In the genomic region with DNA sequence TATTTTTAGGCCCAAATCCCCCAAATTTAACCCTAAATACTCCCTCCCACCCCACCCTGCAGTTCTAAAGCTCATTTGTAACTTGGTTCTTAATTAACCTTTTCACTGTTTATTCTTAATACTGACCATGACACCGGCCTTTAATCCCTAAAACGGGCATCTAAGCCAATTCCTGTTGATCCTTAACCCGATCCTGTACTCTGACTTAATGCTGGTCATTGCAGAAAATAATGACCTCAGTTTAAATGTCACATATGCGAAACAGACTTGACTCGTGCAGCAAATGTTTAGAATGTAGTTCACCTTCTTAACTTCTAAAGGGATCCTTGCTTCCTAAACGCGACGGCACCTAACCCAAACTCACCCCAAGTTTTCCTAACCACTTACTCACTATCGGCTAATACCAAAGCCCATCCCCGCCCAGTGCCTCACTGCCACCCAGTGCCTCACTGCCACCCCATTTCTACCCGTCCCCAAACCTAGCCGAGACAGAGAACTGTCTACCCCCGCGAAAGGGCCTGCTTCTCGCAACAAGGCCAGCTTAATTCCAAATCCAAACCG, we compare ENCODE assay signal across 8 mouse cellular contexts. TPM values are rescaled to one million over a fixed set of nuclear protein-coding genes. Genes with fewer than 3 reads are reported as not detected.
DNase-seq lines count a peak whose midpoint lies in the region; ATAC-seq and TF ChIP-seq lines count a peak whose summit lies in the region.

No protein-coding gene starts in this region.

- H3K4me3 ChIP-seq in kidney, adult 2 months (ENCODE audit: insufficient read depth, low read depth, low read length), result peak overlapping the region; percentile 90
- peak overlapping the region; percentile 97 for H3K4me3 ChIP-seq in bone marrow, adult 2 months (replicated peaks; ENCODE audit: control insufficient read depth, low read depth, low read length)
- peak overlapping the region; percentile 87 for H3K4me3 ChIP-seq in hindbrain, embryonic 10.5 days

- under 1% methylated on average over 16 of the region's 16 CpGs for WGBS in kidney, adult 2 months
- WGBS in bone marrow, adult 2 months, result under 1% methylated on average over 16 of the region's 16 CpGs
- WGBS in hindbrain, embryonic 10.5 days, result 5% methylated on average over 16 of the region's 16 CpGs

- peak overlapping the region; percentile 97 for H3K27ac ChIP-seq in kidney, adult 2 months (ENCODE audit: insufficient read depth, low read depth, low read length)
- H3K27ac ChIP-seq in bone marrow, adult 2 months (ENCODE audit: control insufficient read depth, insufficient read depth, low read depth, low read length, poor library complexity), result peak overlapping the region; percentile 99
- peak overlapping the region; percentile 96 for H3K27ac ChIP-seq in hindbrain, embryonic 10.5 days

- 0 out of 2 replicates have a peak, but pooled peaks have one; percentile 11 for ATAC-seq in megakaryocyte progenitor cell, adult 5-6 weeks (replicated peaks; ENCODE audit: poor library complexity)

- peaks cover 36% of the 10 kb centered on the region for H3K4me1 ChIP-seq in kidney, adult 2 months (ENCODE audit: control insufficient read depth, insufficient read depth, low read length)
- H3K4me1 ChIP-seq in bone marrow, adult 2 months (ENCODE audit: control insufficient read depth, insufficient read depth, low read length), result peaks cover 13% of the 10 kb centered on the region
- H3K4me1 ChIP-seq in hindbrain, embryonic 10.5 days (replicated peaks), result peaks cover 60% of the 10 kb centered on the region

- no peaks in the 10 kb centered on the region for H3K27me3 ChIP-seq in kidney, adult 2 months (replicated peaks; ENCODE audit: control insufficient read depth, insufficient read depth, low read length)
- H3K27me3 ChIP-seq in hindbrain, embryonic 10.5 days (ENCODE audit: insufficient read depth, poor library complexity, severe bottlenecking), result no peaks in the 10 kb centered on the region

- peak; percentile 79 for DNase-seq in kidney, adult 2 months
- DNase-seq in kidney, adult 18-20 months, result no peak
- no peak for DNase-seq in hindbrain, embryonic 10.5 days (ENCODE audit: low spot score)
- no peak for DNase-seq in right cerebral cortex, postnatal 25 days
- no peak for DNase-seq in ovary, adult 18-20 months (ENCODE audit: low spot score)
- DNase-seq in thymus, postnatal 0 days (ENCODE audit: low spot score), result no peak

- no peak for TF ChIP-seq POLR2A in kidney, adult 2 months (IDR thresholded peaks at IDR 0.05; ENCODE audit: low read depth, low read length)
- TF ChIP-seq POLR2A in bone marrow, adult 2 months (IDR thresholded peaks at IDR 0.05; ENCODE audit: borderline replicate concordance, control insufficient read depth, low read depth, low read length), result no peak

- H3K9me3 ChIP-seq in hindbrain, embryonic 10.5 days, result no peaks in the 10 kb centered on the region

- no peaks in the 10 kb centered on the region for H3K36me3 ChIP-seq in kidney, adult 2 months (ENCODE audit: control insufficient read depth, insufficient read depth, low read length)
- peaks cover 41% of the 10 kb centered on the region for H3K36me3 ChIP-seq in hindbrain, embryonic 10.5 days

- no peak for TF ChIP-seq CTCF in kidney, adult 2 months (conservative IDR thresholded peaks at IDR 0.05; ENCODE audit: insufficient read depth, insufficient read length, low read depth, low read length)
- no peak for TF ChIP-seq CTCF in bone marrow, adult 2 months (IDR thresholded peaks at IDR 0.05; ENCODE audit: control insufficient read depth, insufficient read depth, low read length)

RNA-seq across cellular contexts. Expression of gene Creb3, which starts 0.6 kb away (rescaled TPM):
- 58.2 and 74.5 TPM in 2 replicates for polyA plus RNA-seq in kidney, adult 2 months (2012; rRNA removed)
- 10.5 and 20.9 TPM in 2 replicates for polyA plus RNA-seq in bone marrow, adult 2 months (2011; ENCODE audit: insufficient read depth, insufficient read length, low replicate concordance, missing spikeins)
- 40.7 and 53.3 TPM in 2 replicates for polyA plus RNA-seq in hindbrain, embryonic 10.5 days (2016; fragmentation: Nextera tagmentation; extraction: Ambion mirVana)
- 8.9 and 10.3 TPM in 2 replicates for total RNA-seq in megakaryocyte progenitor cell, adult 5-6 weeks (2015)
- total RNA-seq in megakaryocyte progenitor cell, adult 5-6 weeks (2017), result 41.6 and 64.7 TPM in 2 replicates
- polyA plus RNA-seq in thymus, postnatal 0 days (2015; fragmentation: Nextera tagmentation; extraction: Ambion mirVana), result 51.7 and 61.2 TPM in 2 replicates

RNA-seq across cellular contexts. Expression of gene Tln1, which starts 1.0 kb away (rescaled TPM):
- polyA plus RNA-seq in kidney, adult 2 months (2012; rRNA removed), result 92.1 and 106 TPM in 2 replicates
- polyA plus RNA-seq in bone marrow, adult 2 months (2011; ENCODE audit: insufficient read depth, insufficient read length, low replicate concordance, missing spikeins), result 394 and 621 TPM in 2 replicates
- polyA plus RNA-seq in hindbrain, embryonic 10.5 days (2016; fragmentation: Nextera tagmentation; extraction: Ambion mirVana), result 52.8 and 58.9 TPM in 2 replicates
- 125 and 138 TPM in 2 replicates for total RNA-seq in megakaryocyte progenitor cell, adult 5-6 weeks (2015)
- total RNA-seq in megakaryocyte progenitor cell, adult 5-6 weeks (2017), result 167 and 253 TPM in 2 replicates
- polyA plus RNA-seq in thymus, postnatal 0 days (2015; fragmentation: Nextera tagmentation; extraction: Ambion mirVana), result 80.7 and 87.0 TPM in 2 replicates

RNA-seq across cellular contexts. Expression of gene Rgp1, which starts 17.0 kb away (rescaled TPM):
- polyA plus RNA-seq in kidney, adult 2 months (2012; rRNA removed), result 41.2 and 46.9 TPM in 2 replicates
- polyA plus RNA-seq in bone marrow, adult 2 months (2011; ENCODE audit: insufficient read depth, insufficient read length, low replicate concordance, missing spikeins), result 20.1 and 43.5 TPM in 2 replicates
- 20.3 and 25.6 TPM in 2 replicates for polyA plus RNA-seq in hindbrain, embryonic 10.5 days (2016; fragmentation: Nextera tagmentation; extraction: Ambion mirVana)
- 20.6 and 23.3 TPM in 2 replicates for total RNA-seq in megakaryocyte progenitor cell, adult 5-6 weeks (2015)
- total RNA-seq in megakaryocyte progenitor cell, adult 5-6 weeks (2017), result 8.7 and 14.5 TPM in 2 replicates
- polyA plus RNA-seq in thymus, postnatal 0 days (2015; fragmentation: Nextera tagmentation; extraction: Ambion mirVana), result 18.9 and 21.1 TPM in 2 replicates

RNA-seq across cellular contexts. Expression of gene Gba2, which starts 17.2 kb away (rescaled TPM):
- 12.2 and 13.9 TPM in 2 replicates for polyA plus RNA-seq in kidney, adult 2 months (2012; rRNA removed)
- polyA plus RNA-seq in bone marrow, adult 2 months (2011; ENCODE audit: insufficient read depth, insufficient read length, low replicate concordance, missing spikeins), result 16.5 and 29.8 TPM in 2 replicates
- 28.0 and 36.3 TPM in 2 replicates for polyA plus RNA-seq in hindbrain, embryonic 10.5 days (2016; fragmentation: Nextera tagmentation; extraction: Ambion mirVana)
- total RNA-seq in megakaryocyte progenitor cell, adult 5-6 weeks (2015), result 4.8 and 9.3 TPM in 2 replicates
- total RNA-seq in megakaryocyte progenitor cell, adult 5-6 weeks (2017), result 7.2 and 8.1 TPM in 2 replicates
- polyA plus RNA-seq in thymus, postnatal 0 days (2015; fragmentation: Nextera tagmentation; extraction: Ambion mirVana), result 26.9 and 29.3 TPM in 2 replicates

RNA-seq across cellular contexts. Expression of gene Msmp, which starts 22.8 kb away (rescaled TPM):
- 2.9 and 4.7 TPM in 2 replicates for polyA plus RNA-seq in kidney, adult 2 months (2012; rRNA removed)
- not detected in 2 replicates for polyA plus RNA-seq in bone marrow, adult 2 months (2011; ENCODE audit: insufficient read depth, insufficient read length, low replicate concordance, missing spikeins)
- polyA plus RNA-seq in hindbrain, embryonic 10.5 days (2016; fragmentation: Nextera tagmentation; extraction: Ambion mirVana), result 0.88 and 1.0 TPM in 2 replicates
- total RNA-seq in megakaryocyte progenitor cell, adult 5-6 weeks (2015), result not detected in 2 replicates
- total RNA-seq in megakaryocyte progenitor cell, adult 5-6 weeks (2017), result not detected in 2 replicates
- 0.23 TPM in 1 of 2 replicates, not detected in the other for polyA plus RNA-seq in thymus, postnatal 0 days (2015; fragmentation: Nextera tagmentation; extraction: Ambion mirVana)
